Mouse (Mus musculus): ENCODE measurements around the gene Sf3b3. TPM values are rescaled to one million over a fixed set of nuclear protein-coding genes. Genes with fewer than 3 reads are reported as not detected.

Sf3b3 gene
- polyA plus RNA-seq, 1 experiment, result 14.4 TPM

DNA sequence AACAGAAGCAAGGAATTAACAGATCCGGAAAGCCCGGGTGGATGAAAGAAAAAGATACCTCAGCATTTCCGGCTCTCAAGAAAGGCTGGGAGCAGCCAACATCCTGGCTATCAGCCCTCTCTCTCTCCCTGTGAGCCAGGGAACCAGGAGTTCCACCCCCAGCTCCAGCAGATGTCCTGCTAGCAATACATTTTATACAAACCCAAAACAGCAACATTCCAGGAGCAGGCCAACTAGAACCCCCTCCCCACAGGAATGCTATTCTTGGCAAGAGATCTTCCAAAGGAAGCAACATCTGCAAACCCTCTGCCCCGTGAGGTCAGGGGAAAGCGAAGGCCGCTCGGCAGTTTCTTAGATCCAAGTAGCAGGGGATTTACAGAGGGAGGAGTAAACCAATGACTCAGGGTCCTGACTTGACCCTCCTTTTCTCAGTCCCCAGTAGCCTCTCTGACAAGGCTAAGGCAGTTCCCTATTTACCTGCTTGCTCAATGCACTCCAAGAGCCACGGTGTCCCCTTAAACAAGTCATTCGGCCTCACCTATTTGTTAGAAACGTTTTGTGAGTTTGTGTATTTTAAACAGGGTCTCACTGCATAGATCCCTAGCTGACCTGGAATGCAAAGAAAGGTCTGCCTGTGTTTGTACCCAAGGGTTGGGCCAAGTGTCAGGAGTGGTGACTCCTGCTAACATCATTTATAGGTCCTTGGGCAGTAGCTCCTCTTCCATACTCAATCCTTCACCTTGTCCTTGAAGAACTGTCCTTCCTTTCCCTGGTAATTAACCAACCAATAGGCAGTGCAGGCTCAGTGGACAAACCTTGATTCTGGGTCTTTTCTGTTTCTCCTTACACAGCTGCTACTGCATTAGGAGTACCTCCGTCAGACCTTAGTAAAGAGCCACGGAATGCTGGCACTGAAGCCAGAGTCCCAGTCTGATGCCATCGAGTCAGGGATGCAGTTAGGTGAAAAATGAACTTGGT lies 37.8 kb downstream of the Sf3b3 start:
- no peaks in the 10 kb centered on the region for H3K27me3 ChIP-seq (ENCODE audit: control insufficient read depth, insufficient read depth, low read length)
- H3K27ac ChIP-seq (ENCODE audit: insufficient read depth, low read depth, low read length), result peak overlapping the region; percentile 40; the same call in 1 of the 2 replicates
- peaks cover 42% of the 10 kb centered on the region for H3K36me3 ChIP-seq (ENCODE audit: control insufficient read depth, insufficient read depth, low read length)
- 59% methylated on average over 13 of the region's 13 CpGs for WGBS
- no peak for TF ChIP-seq POLR2A (IDR thresholded peaks at IDR 0.05; ENCODE audit: low read depth, low read length)
- no peak for TF ChIP-seq CTCF (IDR thresholded peaks at IDR 0.05; ENCODE audit: extremely low read depth, insufficient read length, insufficient replicate concordance, low read depth, low read length)
- H3K4me3 ChIP-seq (ENCODE audit: low read depth, low read length), result no peak overlapping the region
- H3K4me1 ChIP-seq (ENCODE audit: control insufficient read depth, insufficient read depth, insufficient read length, low read length), result peaks cover 5% of the 10 kb centered on the region; the same call in 1 of the 2 replicates

DNA sequence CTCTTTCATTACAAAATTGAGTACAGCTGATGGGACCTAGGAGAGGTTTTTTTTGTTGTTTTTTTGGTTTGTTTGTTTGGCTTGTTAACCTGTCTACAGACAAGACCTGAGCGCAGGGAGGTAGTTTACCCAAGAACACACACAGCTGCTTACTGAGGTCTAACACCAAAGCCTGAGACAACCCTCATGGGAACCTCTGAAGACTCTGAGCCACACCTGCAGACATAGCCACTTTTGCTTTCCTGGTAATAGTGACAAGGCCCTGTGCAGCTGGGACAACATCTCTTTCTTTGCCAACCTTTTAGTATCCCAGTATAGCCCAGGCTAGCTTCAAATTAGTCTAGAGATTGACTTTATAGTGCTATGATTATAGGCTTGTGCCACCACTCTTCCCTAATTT lies 40.4 kb downstream of the Sf3b3 start:
- Histone ChIP-seq H3K36me3 (ENCODE audit: control insufficient read depth, insufficient read depth, low read length) (peaks cover 16% of the 10 kb centered on the region), H3K4me3 (ENCODE audit: low read depth, low read length) (no peak overlapping the region), H3K27me3 (ENCODE audit: control insufficient read depth, insufficient read depth, low read length) (no peaks in the 10 kb centered on the region), H3K27ac (ENCODE audit: insufficient read depth, low read depth, low read length) (no peak overlapping the region), H3K4me1 (ENCODE audit: control insufficient read depth, insufficient read depth, insufficient read length, low read length) (peaks cover 11% of the 10 kb centered on the region; the same call in 1 of the 2 replicates)
- no peak for TF ChIP-seq POLR2A (IDR thresholded peaks at IDR 0.05; ENCODE audit: low read depth, low read length)
- TF ChIP-seq CTCF (IDR thresholded peaks at IDR 0.05; ENCODE audit: extremely low read depth, insufficient read length, insufficient replicate concordance, low read depth, low read length), result no peak
- 61% methylated on average over 1 of the region's 1 CpGs for WGBS

DNA sequence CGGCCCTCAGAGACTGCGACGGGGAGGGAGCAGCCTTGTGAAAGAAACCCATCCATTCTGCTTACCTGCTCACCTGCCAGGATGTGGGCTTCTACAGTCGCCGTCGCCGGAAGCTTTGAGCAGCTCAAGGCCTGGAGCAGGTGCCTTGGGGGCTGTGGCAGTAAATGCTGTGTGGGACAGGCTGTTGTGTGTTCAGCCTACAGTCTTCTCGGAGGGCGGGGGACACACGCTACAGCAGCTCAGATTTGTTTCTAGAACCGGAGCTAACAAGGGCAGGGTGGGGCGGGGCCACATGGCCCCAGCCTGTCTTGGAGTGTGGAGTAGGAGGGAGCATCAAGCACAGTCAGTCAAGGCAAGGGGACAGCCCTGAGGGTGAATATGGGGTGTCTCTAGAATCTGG lies 40.9 kb downstream of the Sf3b3 start, which contains the start of gene Il34:
TSS of gene Il34 (minus strand) at position 256 of the 400 bp plus-strand sequence.
- H3K27ac ChIP-seq (ENCODE audit: insufficient read depth, low read depth, low read length), result 0 out of 2 replicates have a peak within 1 kb of the TSS, but pooled peaks have one; percentile 26
- TF ChIP-seq POLR2A (IDR thresholded peaks at IDR 0.05; ENCODE audit: low read depth, low read length), result no peak
- no peak for TF ChIP-seq CTCF (IDR thresholded peaks at IDR 0.05; ENCODE audit: extremely low read depth, insufficient read length, insufficient replicate concordance, low read depth, low read length)
- peaks cover 11% of the 10 kb centered on the region for H3K36me3 ChIP-seq (ENCODE audit: control insufficient read depth, insufficient read depth, low read length)
- H3K27me3 ChIP-seq (ENCODE audit: control insufficient read depth, insufficient read depth, low read length), result no peaks in the 10 kb centered on the region
- peak within 1 kb of the TSS; percentile 59 for H3K4me3 ChIP-seq (ENCODE audit: low read depth, low read length)
- WGBS, result 7% methylated on average over 12 of the region's 12 CpGs
- H3K4me1 ChIP-seq (ENCODE audit: control insufficient read depth, insufficient read depth, insufficient read length, low read length), result peaks cover 11% of the 10 kb centered on the region; the same call in 1 of the 2 replicates

DNA sequence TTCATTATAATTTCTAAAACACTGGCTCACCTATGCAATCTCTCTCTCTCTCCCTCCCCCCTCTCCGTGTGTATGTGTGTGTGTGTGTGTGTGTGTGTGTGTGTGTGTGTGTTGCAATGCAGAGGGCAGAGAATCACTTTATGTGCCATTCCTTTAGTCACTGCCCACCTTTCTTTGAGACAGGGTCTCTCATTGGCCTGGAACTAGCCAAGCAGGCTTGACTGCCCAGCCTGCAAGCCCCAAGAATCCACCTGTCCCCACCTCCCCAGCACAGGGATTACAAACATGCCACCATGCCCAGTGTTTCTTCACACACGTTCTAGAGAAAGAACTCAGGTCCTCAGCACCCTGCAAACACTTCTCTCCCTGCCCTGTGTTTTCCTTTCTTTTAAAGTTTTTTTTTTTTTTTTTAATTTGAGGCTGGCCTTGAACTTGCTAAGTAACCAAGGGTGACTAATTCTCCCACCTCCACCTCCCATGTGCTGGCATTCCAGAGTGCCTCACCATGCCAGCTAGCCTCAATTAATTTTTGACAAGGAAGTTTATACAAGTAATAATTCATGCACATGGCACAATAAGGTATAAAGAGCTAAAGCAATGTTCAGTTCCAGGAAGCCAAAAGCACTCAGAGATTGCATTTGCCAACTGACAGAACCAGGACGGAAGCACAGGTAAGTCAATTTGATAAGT lies 41.6 kb downstream of the Sf3b3 start:
- Histone ChIP-seq H3K4me3 (ENCODE audit: low read depth, low read length) (peak overlapping the region; percentile 24; the same call in 1 of the 2 replicates), H3K4me1 (ENCODE audit: control insufficient read depth, insufficient read depth, insufficient read length, low read length) (peaks cover 11% of the 10 kb centered on the region; the same call in 1 of the 2 replicates), H3K36me3 (ENCODE audit: control insufficient read depth, insufficient read depth, low read length) (peaks cover 8% of the 10 kb centered on the region), H3K27ac (ENCODE audit: insufficient read depth, low read depth, low read length) (0 out of 2 replicates have a peak overlapping the region, but pooled peaks have one; percentile 26), H3K27me3 (ENCODE audit: control insufficient read depth, insufficient read depth, low read length) (no peaks in the 10 kb centered on the region)
- TF ChIP-seq CTCF (IDR thresholded peaks at IDR 0.05; ENCODE audit: extremely low read depth, insufficient read length, insufficient replicate concordance, low read depth, low read length) (no peak), POLR2A (IDR thresholded peaks at IDR 0.05; ENCODE audit: low read depth, low read length) (no peak)
- WGBS, result 27% methylated on average over 3 of the region's 3 CpGs

DNA sequence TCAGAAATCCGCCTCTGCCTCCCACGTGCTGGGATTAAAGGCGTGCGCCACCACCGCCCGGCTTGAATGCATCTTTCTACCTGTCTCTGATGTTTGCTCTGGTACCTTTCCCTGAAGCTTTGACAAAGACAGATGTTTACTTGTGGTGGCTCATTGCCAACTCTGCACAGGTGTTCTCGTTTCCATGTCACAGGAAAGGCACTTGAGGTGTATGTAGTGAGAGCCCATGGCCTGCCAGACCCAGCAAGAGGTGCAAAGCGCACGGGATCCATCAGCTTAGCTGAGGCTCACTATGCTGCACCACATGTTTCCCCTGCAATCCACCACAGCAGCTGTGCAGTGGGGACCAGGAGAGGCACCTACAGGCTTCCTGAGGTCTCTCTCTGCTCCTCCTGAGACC lies 42.7 kb downstream of the Sf3b3 start:
- Histone ChIP-seq H3K4me1 (ENCODE audit: control insufficient read depth, insufficient read depth, insufficient read length, low read length) (peaks cover 11% of the 10 kb centered on the region; the same call in 1 of the 2 replicates), H3K36me3 (ENCODE audit: control insufficient read depth, insufficient read depth, low read length) (no peaks in the 10 kb centered on the region), H3K4me3 (ENCODE audit: low read depth, low read length) (peak overlapping the region; percentile 7; the same call in 1 of the 2 replicates), H3K27me3 (ENCODE audit: control insufficient read depth, insufficient read depth, low read length) (no peaks in the 10 kb centered on the region), H3K27ac (ENCODE audit: insufficient read depth, low read depth, low read length) (no peak overlapping the region)
- WGBS, result 44% methylated on average over 9 of the region's 9 CpGs
- TF ChIP-seq POLR2A (IDR thresholded peaks at IDR 0.05; ENCODE audit: low read depth, low read length) (no peak), CTCF (IDR thresholded peaks at IDR 0.05; ENCODE audit: extremely low read depth, insufficient read length, insufficient replicate concordance, low read depth, low read length) (no peak)

DNA sequence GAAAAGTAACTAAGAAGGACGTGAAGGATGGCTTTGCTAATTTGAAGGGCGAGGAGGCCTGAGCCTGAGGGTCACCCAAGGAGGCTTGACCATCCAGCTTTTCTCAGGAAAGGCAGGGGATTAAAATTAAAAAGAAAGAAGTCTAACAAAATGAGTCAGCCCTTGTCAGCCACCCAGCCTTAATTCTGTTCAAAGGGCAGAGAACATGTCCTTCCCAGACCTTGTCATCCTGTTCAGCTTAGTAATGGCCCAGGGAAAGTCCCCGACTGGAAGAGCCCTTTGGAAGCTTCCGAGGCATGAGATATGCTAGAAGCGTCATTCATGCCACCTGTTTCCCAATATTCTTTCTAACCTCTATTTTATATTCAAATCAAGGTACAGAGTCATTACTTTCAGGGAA lies 43.6 kb downstream of the Sf3b3 start:
- peaks cover 11% of the 10 kb centered on the region; the same call in 1 of the 2 replicates for H3K4me1 ChIP-seq (ENCODE audit: control insufficient read depth, insufficient read depth, insufficient read length, low read length)
- H3K4me3 ChIP-seq (ENCODE audit: low read depth, low read length), result no peak overlapping the region
- H3K27ac ChIP-seq (ENCODE audit: insufficient read depth, low read depth, low read length), result peak overlapping the region; percentile 70
- TF ChIP-seq POLR2A (IDR thresholded peaks at IDR 0.05; ENCODE audit: low read depth, low read length) (no peak), CTCF (IDR thresholded peaks at IDR 0.05; ENCODE audit: extremely low read depth, insufficient read length, insufficient replicate concordance, low read depth, low read length) (no peak)
- H3K27me3 ChIP-seq (ENCODE audit: control insufficient read depth, insufficient read depth, low read length), result no peaks in the 10 kb centered on the region
- no peaks in the 10 kb centered on the region for H3K36me3 ChIP-seq (ENCODE audit: control insufficient read depth, insufficient read depth, low read length)
- WGBS, result 56% methylated on average over 5 of the region's 5 CpGs

Data from small intestine, adult 2 months (tissue).